Mouse (Mus musculus): ENCODE data around the gene Magi2.

- TF ChIP-seq CTCF (IDR thresholded peaks at IDR 0.05; ENCODE audit: extremely low read depth, insufficient read depth, low read length) (no peak), POLR2A (IDR thresholded peaks at IDR 0.05; ENCODE audit: extremely low read depth, insufficient read depth, low read length) (no peak)
These were observed 1067.7 kb downstream of the Magi2 start for GRCm38 (mm10) chr5:20294521-20294920.
